Mouse (Mus musculus) retina, postnatal 7 days (tissue): ENCODE measurements at regions not wholly inside any gene's neighbourhood (a gene's known extent, or its start where the extent isn't known, plus 50 kb on each side); places are given as distances from the start of the nearest gene placed in this dataset.

Source experiments
- DNase-seq: peaks from one replicate; pipeline ENCODE4 v3.0.0-alpha.2; 2012; ENCODE audit warnings: low read depth, low spot score

GRCm38 (mm10) chr13:90823877-90824276 is 81.3 kb downstream of the Atp6ap1l start:
- no peak for DNase-seq

- DNase-seq, result no peak
These were observed 83.3 kb downstream of the Atp6ap1l start for GRCm38 (mm10) chr13:90821898-90822297.

GRCm38 (mm10) chr13:90820453-90820852 is 84.7 kb downstream of the Atp6ap1l start:
- no peak for DNase-seq

- no peak for DNase-seq
These were observed 85.2 kb downstream of the Atp6ap1l start for GRCm38 (mm10) chr13:90819934-90820333.

- DNase-seq, result no peak
These were observed 90.8 kb downstream of the Atp6ap1l start for GRCm38 (mm10) chr13:90814174-90814865.

- no peak for DNase-seq
These were observed 95.1 kb downstream of the Atp6ap1l start for GRCm38 (mm10) chr13:90810011-90810410.

- no peak for DNase-seq
These were observed 105.5 kb downstream of the Atp6ap1l start for GRCm38 (mm10) chr13:90799641-90800040.

GRCm38 (mm10) chr13:90798791-90799542 is 106.2 kb downstream of the Atp6ap1l start:
- DNase-seq, result no peak

GRCm38 (mm10) chr13:90798381-90798780 is 106.8 kb downstream of the Atp6ap1l start:
- no peak for DNase-seq

- no peak for DNase-seq
These were observed 107.9 kb downstream of the Atp6ap1l start for GRCm38 (mm10) chr13:90797209-90797608.

- no peak for DNase-seq
These were observed 108.3 kb downstream of the Atp6ap1l start for GRCm38 (mm10) chr13:90796809-90797208.

- no peak for DNase-seq
These were observed 122.7 kb downstream of the Atp6ap1l start for GRCm38 (mm10) chr13:90782435-90782834.

- DNase-seq, result no peak
These were observed 123.2 kb downstream of the Atp6ap1l start for GRCm38 (mm10) chr13:90781974-90782373.

- DNase-seq, result no peak
These were observed 127.2 kb downstream of the Atp6ap1l start for GRCm38 (mm10) chr13:90777952-90778298.

GRCm38 (mm10) chr13:90777123-90777951 is 127.8 kb downstream of the Atp6ap1l start:
- no peak for DNase-seq

- DNase-seq, result no peak
These were observed 143.0 kb downstream of the Atp6ap1l start for GRCm38 (mm10) chr13:90762154-90762553.

- DNase-seq, result no peak
These were observed 144.6 kb downstream of the Atp6ap1l start for GRCm38 (mm10) chr13:90760516-90761050.

- DNase-seq, result no peak
These were observed 150.7 kb downstream of the Atp6ap1l start for GRCm38 (mm10) chr13:90754451-90754850.

GRCm38 (mm10) chr13:90749741-90750140 is 155.4 kb downstream of the Atp6ap1l start:
- DNase-seq, result no peak

- DNase-seq, result no peak
These were observed 160.1 kb downstream of the Atp6ap1l start for GRCm38 (mm10) chr13:90745063-90745462.

GRCm38 (mm10) chr13:90742615-90743402 is 162.3 kb downstream of the Atp6ap1l start:
- no peak for DNase-seq
